Mouse (Mus musculus): ENCODE results near the gene Nrxn2. TPM values are rescaled to one million over a fixed set of nuclear protein-coding genes. Genes with fewer than 3 reads are reported as not detected.

Nrxn2 gene
- polyA plus RNA-seq, 1 experiment from 2014 or later: 0.50 TPM

DNA sequence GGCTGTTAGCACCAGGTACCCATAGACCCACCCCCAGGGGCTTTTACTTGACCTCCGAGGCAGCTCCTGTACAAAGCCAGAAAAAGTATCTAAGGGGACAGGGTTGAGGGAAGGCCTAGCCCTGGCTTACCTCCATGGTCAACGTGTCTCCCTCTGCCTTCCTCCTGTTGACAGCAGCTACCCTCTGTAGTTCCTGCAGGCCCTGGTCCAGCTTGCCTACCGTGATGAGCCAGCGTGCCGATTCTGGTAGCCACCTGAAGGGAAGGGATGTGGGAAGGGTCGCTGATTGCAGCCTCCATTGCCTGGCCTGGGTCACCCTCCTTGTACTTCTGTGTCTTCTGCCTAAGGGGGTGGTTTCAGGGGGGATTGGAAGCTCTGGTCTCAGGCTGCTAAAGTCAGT, 120.0 kb downstream of the Nrxn2 start:
- Histone ChIP-seq H3K9me3 (replicated peaks; ENCODE audit: control insufficient read depth, low read length) (no peaks in the 10 kb centered on the region), H3K27me3 (ENCODE audit: control insufficient read depth, insufficient read depth, low read depth, low read length) (peaks cover 9% of the 10 kb centered on the region), H3K9ac (ENCODE audit: low read depth, low read length) (no peak overlapping the region), H3K4me1 (ENCODE audit: control insufficient read depth, low read depth, low read length) (no peaks in the 10 kb centered on the region), H3K4me2 (ENCODE audit: low read depth, low read length) (no peak overlapping the region), H3K4me3 (ENCODE audit: low read depth, low read length) (no peak overlapping the region), H3K36me3 (ENCODE audit: control insufficient read depth, insufficient read depth) (no peaks in the 10 kb centered on the region), H3K27ac (ENCODE audit: low read length) (no peak overlapping the region)
- WGBS (ENCODE audit: insufficient replicate concordance): 69% methylated on average over 6 of the region's 6 CpGs
- ATAC-seq (ENCODE audit: low read depth): no peak

DNA sequence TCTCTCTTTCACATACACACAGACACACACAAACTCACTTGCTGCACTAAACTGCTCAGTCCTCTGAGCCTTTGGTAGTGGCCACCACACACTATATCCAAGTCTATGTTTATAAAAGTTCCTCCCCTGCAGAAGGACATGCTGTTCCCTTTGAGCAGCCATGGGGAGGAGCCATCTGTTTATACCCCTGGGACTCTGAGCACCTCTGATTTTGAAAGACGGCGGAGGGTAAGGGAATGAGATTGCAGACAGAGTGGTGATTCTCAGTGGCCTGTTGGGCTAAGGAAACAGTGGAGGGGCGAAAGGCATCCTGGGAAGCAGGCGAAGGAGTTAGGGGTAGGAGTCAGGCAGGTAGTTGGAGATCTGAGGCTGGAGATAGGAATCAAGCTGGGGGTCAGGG, 121.1 kb downstream of the Nrxn2 start:
- no peak for ATAC-seq (ENCODE audit: low read depth)
- Histone ChIP-seq H3K4me3 (ENCODE audit: low read depth, low read length) (no peak overlapping the region), H3K27me3 (ENCODE audit: control insufficient read depth, insufficient read depth, low read depth, low read length) (no peaks in the 10 kb centered on the region), H3K4me2 (ENCODE audit: low read depth, low read length) (no peak overlapping the region), H3K36me3 (ENCODE audit: control insufficient read depth, insufficient read depth) (no peaks in the 10 kb centered on the region), H3K9me3 (replicated peaks; ENCODE audit: control insufficient read depth, low read length) (no peaks in the 10 kb centered on the region), H3K9ac (ENCODE audit: low read depth, low read length) (no peak overlapping the region), H3K4me1 (ENCODE audit: control insufficient read depth, low read depth, low read length) (no peaks in the 10 kb centered on the region), H3K27ac (ENCODE audit: low read length) (no peak overlapping the region)
- 69% methylated on average over 4 of the region's 4 CpGs for WGBS (ENCODE audit: insufficient replicate concordance)

DNA sequence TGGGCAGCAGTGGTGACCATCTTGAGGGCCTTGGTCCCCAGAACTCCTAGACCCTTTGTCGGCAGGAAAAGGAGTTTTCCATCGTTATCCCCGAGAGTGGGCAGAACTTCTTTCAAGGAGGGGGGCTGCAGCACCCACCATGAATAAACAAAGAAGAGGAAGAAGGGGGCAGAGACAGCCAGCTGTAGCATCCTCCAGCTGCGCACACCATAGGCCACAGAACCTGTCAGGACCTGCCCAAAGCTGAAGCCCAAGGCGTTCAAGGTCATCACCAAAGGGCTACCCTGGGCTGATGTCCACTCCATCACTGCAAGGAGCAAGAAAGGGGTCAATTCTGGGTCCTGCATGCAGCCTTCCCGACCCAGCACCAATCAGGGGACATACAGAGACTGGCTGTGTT, 121.7 kb downstream of the Nrxn2 start:
- Histone ChIP-seq H3K27me3 (ENCODE audit: control insufficient read depth, insufficient read depth, low read depth, low read length) (no peaks in the 10 kb centered on the region), H3K4me3 (ENCODE audit: low read depth, low read length) (no peak overlapping the region), H3K4me1 (ENCODE audit: control insufficient read depth, low read depth, low read length) (no peaks in the 10 kb centered on the region), H3K27ac (ENCODE audit: low read length) (no peak overlapping the region), H3K9me3 (replicated peaks; ENCODE audit: control insufficient read depth, low read length) (no peaks in the 10 kb centered on the region), H3K36me3 (ENCODE audit: control insufficient read depth, insufficient read depth) (no peaks in the 10 kb centered on the region), H3K4me2 (ENCODE audit: low read depth, low read length) (no peak overlapping the region), H3K9ac (ENCODE audit: low read depth, low read length) (no peak overlapping the region)
- ATAC-seq (ENCODE audit: low read depth): no peak
- WGBS (ENCODE audit: insufficient replicate concordance): 54% methylated on average over 6 of the region's 6 CpGs

DNA sequence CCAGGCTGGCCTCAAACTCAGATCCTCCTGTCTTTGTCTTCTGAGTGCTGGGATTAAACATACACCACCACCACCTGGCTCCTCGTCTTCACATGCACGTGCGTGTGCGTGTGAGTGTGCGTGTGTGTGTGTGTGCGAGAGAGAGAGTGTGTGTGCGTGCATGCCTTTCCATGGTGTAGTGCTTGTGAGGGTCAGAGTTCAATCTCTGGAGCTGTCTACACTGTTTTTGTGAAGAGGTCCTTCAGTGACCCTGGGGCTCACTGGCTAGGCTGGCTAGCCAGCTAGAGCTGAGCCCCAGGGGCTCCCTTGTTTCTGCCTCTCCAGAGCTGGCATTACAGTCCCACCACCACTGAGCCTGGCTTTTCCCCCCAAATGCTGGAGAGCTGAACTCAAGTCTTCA, 123.0 kb downstream of the Nrxn2 start:
- WGBS (ENCODE audit: insufficient replicate concordance): 79% methylated on average over 7 of the region's 7 CpGs
- no peaks in the 10 kb centered on the region for H3K4me1 ChIP-seq (ENCODE audit: control insufficient read depth, low read depth, low read length)
- H3K9me3 ChIP-seq (replicated peaks; ENCODE audit: control insufficient read depth, low read length): no peaks in the 10 kb centered on the region
- no peak overlapping the region for H3K27ac ChIP-seq (ENCODE audit: low read length)
- H3K4me2 ChIP-seq (ENCODE audit: low read depth, low read length): no peak overlapping the region
- no peak for ATAC-seq (ENCODE audit: low read depth)
- H3K4me3 ChIP-seq (ENCODE audit: low read depth, low read length): no peak overlapping the region
- no peaks in the 10 kb centered on the region for H3K27me3 ChIP-seq (ENCODE audit: control insufficient read depth, insufficient read depth, low read depth, low read length)
- no peak overlapping the region for H3K9ac ChIP-seq (ENCODE audit: low read depth, low read length)
- H3K36me3 ChIP-seq (ENCODE audit: control insufficient read depth, insufficient read depth): no peaks in the 10 kb centered on the region

DNA sequence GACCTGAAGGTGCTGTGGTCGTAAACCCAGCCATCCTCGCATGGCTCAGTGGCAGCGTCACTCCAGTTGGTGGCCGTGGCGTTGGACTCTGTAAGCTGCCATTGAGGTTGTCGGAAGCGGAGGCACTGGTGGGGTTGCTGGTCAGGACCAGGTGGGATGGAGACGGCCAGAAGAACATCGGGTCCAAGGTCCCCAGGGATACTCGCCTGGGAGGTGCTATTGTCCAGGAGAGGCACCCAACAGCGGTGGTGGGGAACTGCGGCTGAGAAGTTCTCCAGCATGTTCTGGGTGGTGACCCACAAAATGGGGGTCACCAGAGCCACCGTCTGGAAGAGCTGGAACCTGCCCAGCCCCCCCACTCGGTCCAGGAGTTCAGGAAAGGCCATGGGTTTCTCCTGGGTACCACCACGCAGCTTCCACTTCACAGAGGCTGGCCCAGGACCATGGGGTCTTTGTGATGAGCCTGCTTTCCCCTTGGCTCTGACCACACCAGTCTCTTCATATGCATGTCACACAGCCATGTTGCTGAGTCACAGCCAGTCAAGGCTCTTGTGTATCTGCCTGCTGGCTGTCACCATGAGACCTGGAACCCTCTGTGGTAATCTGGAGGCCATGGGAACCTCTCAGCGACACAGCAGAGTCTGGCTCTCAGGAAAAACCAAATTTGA, 124.0 kb downstream of the Nrxn2 start, which contains the start of gene Slc22a12:
TSS of gene Slc22a12 (minus strand) at position 666 of the 668 bp plus-strand sequence.
- 70% methylated on average over 16 of the region's 16 CpGs for WGBS (ENCODE audit: insufficient replicate concordance)
- Histone ChIP-seq H3K27ac (ENCODE audit: low read length) (no peak within 1 kb of the TSS), H3K4me1 (ENCODE audit: control insufficient read depth, low read depth, low read length) (no peaks in the 10 kb centered on the region), H3K9ac (ENCODE audit: low read depth, low read length) (no peak within 1 kb of the TSS), H3K4me3 (ENCODE audit: low read depth, low read length) (no peak within 1 kb of the TSS), H3K27me3 (ENCODE audit: control insufficient read depth, insufficient read depth, low read depth, low read length) (no peaks in the 10 kb centered on the region), H3K36me3 (ENCODE audit: control insufficient read depth, insufficient read depth) (no peaks in the 10 kb centered on the region), H3K9me3 (replicated peaks; ENCODE audit: control insufficient read depth, low read length) (no peaks in the 10 kb centered on the region), H3K4me2 (ENCODE audit: low read depth, low read length) (no peak within 1 kb of the TSS)
- no peak for ATAC-seq (ENCODE audit: low read depth)

DNA sequence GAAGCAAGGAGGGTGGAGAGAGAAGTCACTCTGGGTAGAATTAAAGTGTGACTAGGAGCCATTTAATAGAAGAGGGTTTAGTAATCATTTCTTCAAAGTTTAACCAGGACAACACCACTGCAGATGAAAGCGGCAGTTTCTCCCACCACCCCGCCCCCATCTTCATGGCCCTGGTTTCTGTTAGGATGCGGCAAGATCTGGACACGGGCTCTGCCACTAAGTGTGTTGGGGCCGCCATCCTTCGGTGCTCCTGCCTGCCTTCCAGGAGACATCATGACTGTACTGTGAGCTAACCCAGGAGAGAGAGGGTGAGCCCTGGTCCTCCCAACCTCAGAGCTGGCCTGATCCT, 124.5 kb downstream of the Nrxn2 start:
- no peak overlapping the region for H3K27ac ChIP-seq (ENCODE audit: low read length)
- 80% methylated on average over 6 of the region's 6 CpGs for WGBS (ENCODE audit: insufficient replicate concordance)
- no peaks in the 10 kb centered on the region for H3K36me3 ChIP-seq (ENCODE audit: control insufficient read depth, insufficient read depth)
- no peak overlapping the region for H3K4me3 ChIP-seq (ENCODE audit: low read depth, low read length)
- ATAC-seq (ENCODE audit: low read depth): no peak
- H3K9ac ChIP-seq (ENCODE audit: low read depth, low read length): no peak overlapping the region
- H3K27me3 ChIP-seq (ENCODE audit: control insufficient read depth, insufficient read depth, low read depth, low read length): no peaks in the 10 kb centered on the region
- no peak overlapping the region for H3K4me2 ChIP-seq (ENCODE audit: low read depth, low read length)
- no peaks in the 10 kb centered on the region for H3K9me3 ChIP-seq (replicated peaks; ENCODE audit: control insufficient read depth, low read length)
- H3K4me1 ChIP-seq (ENCODE audit: control insufficient read depth, low read depth, low read length): no peaks in the 10 kb centered on the region

DNA sequence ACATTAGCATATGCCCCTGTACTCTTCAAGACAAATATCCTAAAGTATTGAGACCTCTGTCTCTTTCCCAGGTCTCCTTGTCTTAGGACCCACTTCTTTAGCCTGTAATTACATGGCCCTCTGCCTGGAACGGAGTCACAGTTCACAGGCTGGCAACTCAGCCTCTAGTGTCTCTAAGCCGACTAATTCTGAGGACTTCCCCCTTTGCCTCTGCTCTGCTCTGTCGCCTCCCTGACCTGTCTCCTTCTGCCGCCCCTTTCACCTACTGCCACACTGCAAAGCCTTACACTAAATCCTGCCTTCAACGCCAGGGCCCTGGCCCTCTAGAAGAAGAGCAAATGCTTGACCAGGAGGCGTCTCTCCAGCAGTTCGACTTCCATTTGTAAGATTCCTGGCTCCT, 125.0 kb downstream of the Nrxn2 start:
- no peaks in the 10 kb centered on the region for H3K36me3 ChIP-seq (ENCODE audit: control insufficient read depth, insufficient read depth)
- no peak for ATAC-seq (ENCODE audit: low read depth)

DNA sequence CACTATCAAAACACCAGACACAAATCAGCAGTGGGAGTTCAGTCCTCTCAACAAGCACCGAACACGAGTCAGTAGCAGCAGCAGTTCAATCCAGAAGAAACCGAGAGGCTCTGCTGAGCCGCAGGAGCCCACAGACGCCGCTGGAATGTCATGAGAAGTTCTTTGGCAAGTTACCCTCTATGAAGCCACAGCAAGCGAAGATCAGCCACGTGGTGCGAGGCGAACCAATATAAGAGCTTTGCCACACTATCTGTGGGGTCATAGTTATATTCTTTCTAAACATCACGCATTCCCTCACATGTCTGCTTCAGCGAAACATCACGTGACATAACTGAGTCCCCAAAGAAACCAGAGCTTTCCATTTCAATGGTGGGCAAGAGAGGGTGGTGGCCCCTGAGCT, 126.2 kb downstream of the Nrxn2 start:
- Histone ChIP-seq H3K4me2 (ENCODE audit: low read depth, low read length) (no peak overlapping the region), H3K27ac (ENCODE audit: low read length) (no peak overlapping the region), H3K27me3 (ENCODE audit: control insufficient read depth, insufficient read depth, low read depth, low read length) (no peaks in the 10 kb centered on the region), H3K4me1 (ENCODE audit: control insufficient read depth, low read depth, low read length) (no peaks in the 10 kb centered on the region), H3K4me3 (ENCODE audit: low read depth, low read length) (no peak overlapping the region), H3K9me3 (replicated peaks; ENCODE audit: control insufficient read depth, low read length) (no peaks in the 10 kb centered on the region), H3K36me3 (ENCODE audit: control insufficient read depth, insufficient read depth) (no peaks in the 10 kb centered on the region), H3K9ac (ENCODE audit: low read depth, low read length) (no peak overlapping the region)
- ATAC-seq (ENCODE audit: low read depth): no peak
- 82% methylated on average over 13 of the region's 13 CpGs for WGBS (ENCODE audit: insufficient replicate concordance)

More for the DNA sequence above, 125.0 kb downstream of the Nrxn2 start:
- Histone ChIP-seq H3K27me3 (ENCODE audit: control insufficient read depth, insufficient read depth, low read depth, low read length) (no peaks in the 10 kb centered on the region), H3K4me2 (ENCODE audit: low read depth, low read length) (no peak overlapping the region), H3K27ac (ENCODE audit: low read length) (no peak overlapping the region), H3K4me1 (ENCODE audit: control insufficient read depth, low read depth, low read length) (no peaks in the 10 kb centered on the region), H3K9ac (ENCODE audit: low read depth, low read length) (no peak overlapping the region), H3K4me3 (ENCODE audit: low read depth, low read length) (no peak overlapping the region), H3K9me3 (replicated peaks; ENCODE audit: control insufficient read depth, low read length) (no peaks in the 10 kb centered on the region)
- 35% methylated on average over 7 of the region's 7 CpGs for WGBS (ENCODE audit: insufficient replicate concordance)

DNA sequence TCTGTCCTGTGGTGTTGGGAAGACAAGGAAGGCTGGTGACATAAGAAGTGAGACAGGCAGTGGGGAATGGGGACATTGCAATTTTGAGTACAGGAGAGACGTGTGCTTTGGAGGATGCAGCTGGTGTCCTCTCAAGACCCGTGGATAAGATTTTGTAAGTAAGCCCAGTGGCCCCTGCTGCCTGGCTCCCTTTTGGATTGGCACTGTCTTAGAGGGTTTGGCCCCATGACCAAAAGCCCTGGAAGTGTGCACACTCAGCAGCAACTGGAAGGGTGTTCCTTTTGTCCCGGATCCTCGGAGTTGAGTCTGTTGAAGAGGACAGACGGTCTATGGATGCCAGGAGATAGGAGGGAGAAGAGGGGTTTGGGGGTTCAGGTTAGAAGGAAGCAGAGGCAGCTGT, 127.0 kb downstream of the Nrxn2 start:
- 72% methylated on average over 5 of the region's 5 CpGs for WGBS (ENCODE audit: insufficient replicate concordance)

More for the DNA sequence above, 127.0 kb downstream of the Nrxn2 start:
- Histone ChIP-seq H3K4me2 (ENCODE audit: low read depth, low read length) (no peak overlapping the region), H3K27ac (ENCODE audit: low read length) (no peak overlapping the region), H3K27me3 (ENCODE audit: control insufficient read depth, insufficient read depth, low read depth, low read length) (no peaks in the 10 kb centered on the region), H3K9ac (ENCODE audit: low read depth, low read length) (no peak overlapping the region), H3K4me1 (ENCODE audit: control insufficient read depth, low read depth, low read length) (no peaks in the 10 kb centered on the region), H3K36me3 (ENCODE audit: control insufficient read depth, insufficient read depth) (no peaks in the 10 kb centered on the region), H3K4me3 (ENCODE audit: low read depth, low read length) (no peak overlapping the region), H3K9me3 (replicated peaks; ENCODE audit: control insufficient read depth, low read length) (no peaks in the 10 kb centered on the region)
- ATAC-seq (ENCODE audit: low read depth): no peak

Data from liver, embryonic 16.5 days (tissue).